Mouse (Mus musculus) hindbrain, embryonic 13.5 days (tissue): ENCODE results near the gene Fam71b. TPM values are rescaled to one million over a fixed set of nuclear protein-coding genes. Genes with fewer than 3 reads are reported as not detected.

Source experiments
- ATAC-seq: fragments of 200-750 bp; cut with Nextera tagmentation; 2 replicates; pipeline ENCODE4 v1.8.0; 2017; ENCODE audit warnings: moderate TSS enrichment; ENCODE audit not compliant: low FRiP score
- H3K27ac ChIP-seq: fragments of 300-500 bp; sonication (generic); 2 replicates; pipeline ENCODE4 v1.5.1; 2015; ENCODE audit warnings: inconsistent platforms, mild to moderate bottlenecking, moderate library complexity
- H3K27me3 ChIP-seq: fragments of 300-500 bp; sonication (generic); 2 replicates; pipeline ENCODE4 v1.6.1; 2015; ENCODE audit warnings: mild to moderate bottlenecking, inconsistent platforms
- H3K36me3 ChIP-seq: fragments of 300-500 bp; sonication (generic); 2 replicates; pipeline ENCODE4 v1.6.1; 2015; ENCODE audit warnings: mild to moderate bottlenecking, inconsistent platforms
- H3K4me1 ChIP-seq: fragments of 300-500 bp; sonication (generic); replicated peaks from 2 replicates; pipeline ENCODE4 v1.6.1; 2015; ENCODE audit warnings: inconsistent platforms
- H3K4me2 ChIP-seq: fragments of 300-500 bp; sonication (generic); 2 replicates; pipeline ENCODE4 v1.6.1; 2015; ENCODE audit warnings: inconsistent platforms, mild to moderate bottlenecking, moderate library complexity
- H3K4me3 ChIP-seq: fragments of 300-500 bp; sonication (generic); 2 replicates; pipeline ENCODE4 v1.5.1; 2015; ENCODE audit warnings: mild to moderate bottlenecking, inconsistent platforms
- H3K9ac ChIP-seq: fragments of 300-500 bp; sonication (generic); 2 replicates; pipeline ENCODE4 v1.6.1; 2015; ENCODE audit warnings: mild to moderate bottlenecking, inconsistent platforms
- H3K9me3 ChIP-seq: fragments of 300-500 bp; sonication (generic); 2 replicates; pipeline ENCODE4 v1.6.1; 2016; ENCODE audit warnings: inconsistent platforms
- WGBS: fragments of 180-500 bp; shearing (Covaris S2); methylation state at CpG from one replicate; pipeline ENCODE4 v1.1.7; 2015; 5-methylcytosine and 5-hydroxymethylcytosine counted together
- polyA plus RNA-seq: library from polyadenylated mRNA; unstranded; fragments of >200 nt; fragmentation: Nextera tagmentation; extraction: Ambion mirVana; gene quantifications from 2 replicates; pipeline ENCODE4 v1.2.1, GENCODE M21; 2015

Fam71b gene
- polyA plus RNA-seq, 1 experiment from 2014 or later = not detected

DNA sequence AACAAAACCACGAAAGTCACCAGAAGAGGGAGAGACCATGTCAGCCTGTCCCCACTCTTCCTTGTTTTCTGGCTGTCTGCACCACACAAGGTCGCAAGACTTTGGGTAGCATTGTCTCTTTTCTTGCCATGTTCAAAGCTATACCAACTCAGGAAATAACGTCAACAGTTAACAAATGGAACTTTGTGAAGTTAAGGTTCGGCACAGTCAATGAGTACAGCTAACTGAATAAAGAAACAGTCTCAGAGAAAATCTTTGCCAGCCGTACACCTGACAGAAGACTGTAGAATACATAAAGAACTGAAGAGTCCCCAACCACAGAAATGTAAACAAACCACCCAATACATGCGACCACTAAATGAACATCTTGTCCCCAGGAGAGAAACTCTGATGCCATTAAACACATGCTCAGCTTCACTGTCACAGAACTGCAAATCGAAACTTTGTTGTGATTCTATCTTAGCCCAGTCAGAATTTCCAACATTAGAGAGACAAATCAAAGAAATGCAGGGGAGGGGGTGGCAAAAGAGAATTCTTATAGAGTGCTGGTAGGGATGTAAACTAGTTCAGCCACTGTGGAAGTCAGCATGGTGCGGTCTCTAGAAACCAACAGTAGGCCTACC lies 23.9 kb upstream of the Fam71b start:
- 87% methylated on average over 8 of the region's 8 CpGs for WGBS
- no peak overlapping the region for H3K9ac ChIP-seq
- no peaks in the 10 kb centered on the region for H3K36me3 ChIP-seq
- ATAC-seq = no peak
- H3K27me3 ChIP-seq = no peaks in the 10 kb centered on the region
- no peaks in the 10 kb centered on the region for H3K9me3 ChIP-seq
- no peaks in the 10 kb centered on the region for H3K4me1 ChIP-seq
- no peak overlapping the region for H3K4me2 ChIP-seq
- H3K27ac ChIP-seq = no peak overlapping the region
- H3K4me3 ChIP-seq = no peak overlapping the region

- Histone ChIP-seq H3K27me3 (no peaks in the 10 kb centered on the region), H3K4me2 (no peak overlapping the region), H3K36me3 (no peaks in the 10 kb centered on the region), H3K4me1 (no peaks in the 10 kb centered on the region), H3K9me3 (no peaks in the 10 kb centered on the region), H3K27ac (no peak overlapping the region), H3K4me3 (no peak overlapping the region), H3K9ac (no peak overlapping the region)
- WGBS = 82% methylated on average over 13 of the region's 13 CpGs
- ATAC-seq = no peak
Observed at GRCm38 (mm10) chr11:46373071-46374030, 23.0 kb upstream of the Fam71b start.

DNA sequence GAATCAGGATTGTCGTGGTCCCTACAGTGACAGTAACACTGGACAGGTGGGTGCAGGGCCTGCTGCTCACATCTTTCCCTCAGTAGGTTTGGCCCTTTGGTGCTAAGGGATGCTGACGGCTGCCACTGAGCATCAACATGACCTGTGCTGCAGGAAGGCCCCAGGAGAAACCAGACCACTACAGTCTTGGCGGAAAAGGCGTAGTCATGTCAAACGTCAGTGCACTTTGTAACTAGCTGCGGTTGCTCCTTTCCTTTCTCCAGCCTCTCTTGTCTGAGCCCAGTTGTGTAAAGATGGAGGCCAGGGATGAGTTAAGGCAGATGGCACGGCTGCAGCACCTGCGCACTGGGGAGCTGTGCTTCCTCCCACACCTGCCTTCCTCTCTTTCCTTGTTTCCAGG lies 21.3 kb upstream of the Fam71b start:
- H3K4me1 ChIP-seq = no peaks in the 10 kb centered on the region
- WGBS = 89% methylated on average over 8 of the region's 8 CpGs
- no peaks in the 10 kb centered on the region for H3K9me3 ChIP-seq
- no peak overlapping the region for H3K4me2 ChIP-seq
- no peaks in the 10 kb centered on the region for H3K36me3 ChIP-seq
- no peak overlapping the region for H3K27ac ChIP-seq
- ATAC-seq = no peak
- H3K9ac ChIP-seq = no peak overlapping the region
- H3K4me3 ChIP-seq = no peak overlapping the region
- no peaks in the 10 kb centered on the region for H3K27me3 ChIP-seq

DNA sequence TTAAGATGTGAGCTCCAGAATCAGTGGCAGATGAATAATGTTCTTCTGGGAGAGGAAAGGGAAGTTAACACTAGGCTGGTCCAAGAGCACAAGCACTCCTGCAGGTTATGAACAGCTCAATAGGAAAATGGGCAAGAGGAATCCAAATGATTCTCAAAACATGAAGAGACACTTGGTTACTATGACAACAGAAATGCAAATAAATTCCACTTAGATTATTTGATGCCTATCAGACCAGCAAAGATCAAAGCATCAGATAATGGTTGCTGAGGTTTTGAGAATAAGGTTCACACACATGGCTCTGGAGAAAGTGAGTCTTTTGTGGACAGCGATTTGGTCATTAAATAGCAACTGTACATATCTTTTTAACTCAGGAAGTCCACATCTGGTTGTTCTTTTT lies 19.0 kb upstream of the Fam71b start:
- Histone ChIP-seq H3K9ac (no peak overlapping the region), H3K4me2 (no peak overlapping the region), H3K27ac (no peak overlapping the region), H3K27me3 (no peaks in the 10 kb centered on the region), H3K4me1 (no peaks in the 10 kb centered on the region), H3K9me3 (no peaks in the 10 kb centered on the region), H3K36me3 (no peaks in the 10 kb centered on the region), H3K4me3 (no peak overlapping the region)
- 92% methylated on average over 1 of the region's 1 CpGs for WGBS
- no peak for ATAC-seq

DNA sequence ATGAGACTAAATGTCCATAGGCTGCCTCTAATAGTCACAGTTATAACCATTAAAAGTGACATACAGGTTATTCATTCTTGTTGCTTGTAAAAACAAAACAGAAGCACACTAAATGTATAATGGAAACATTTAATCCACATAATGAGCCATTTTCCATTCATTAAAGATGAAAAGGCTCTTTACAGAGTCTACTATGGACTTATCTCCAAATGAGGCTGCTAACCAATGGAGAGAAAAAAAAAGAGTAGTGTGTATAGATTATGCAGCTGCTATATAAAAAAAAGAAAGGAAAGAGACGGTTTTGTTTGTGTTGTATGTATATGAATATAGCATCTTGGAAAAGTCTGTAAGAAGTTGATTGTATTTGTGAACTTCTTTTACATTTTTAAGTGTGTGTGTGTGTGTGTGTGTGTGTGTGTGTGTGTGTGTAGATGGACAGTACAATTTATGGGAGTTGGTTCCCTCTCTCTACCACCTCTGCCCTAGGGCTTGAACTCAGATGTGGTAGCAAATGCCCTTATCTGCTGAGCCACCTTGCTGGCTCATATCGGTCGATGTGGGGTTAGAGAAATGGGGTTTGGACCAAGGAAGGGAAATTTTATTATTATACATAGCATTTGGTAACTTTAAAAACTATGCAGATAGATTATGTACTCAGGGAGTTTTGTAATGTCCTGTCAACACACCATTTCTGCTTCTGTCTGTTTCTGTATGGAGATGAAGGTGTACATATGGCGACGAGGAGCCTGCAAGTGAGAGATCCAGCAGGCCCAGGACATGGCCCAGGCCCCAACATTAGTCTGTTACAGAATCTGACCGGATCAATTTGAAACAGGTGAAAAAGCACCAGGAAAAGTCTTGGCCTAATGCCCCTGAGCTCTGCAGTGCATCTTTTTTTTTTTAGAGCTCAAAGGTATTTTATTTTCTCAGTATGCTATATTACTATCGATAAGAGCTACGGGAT lies 18.3 kb upstream of the Fam71b start:
- ATAC-seq = no peak
- no peaks in the 10 kb centered on the region for H3K4me1 ChIP-seq
- no peak overlapping the region for H3K4me2 ChIP-seq
- H3K9ac ChIP-seq = no peak overlapping the region
- 92% methylated on average over 8 of the region's 8 CpGs for WGBS
- no peak overlapping the region for H3K4me3 ChIP-seq
- no peaks in the 10 kb centered on the region for H3K27me3 ChIP-seq
- H3K9me3 ChIP-seq = no peaks in the 10 kb centered on the region
- H3K27ac ChIP-seq = no peak overlapping the region
- no peaks in the 10 kb centered on the region for H3K36me3 ChIP-seq

DNA sequence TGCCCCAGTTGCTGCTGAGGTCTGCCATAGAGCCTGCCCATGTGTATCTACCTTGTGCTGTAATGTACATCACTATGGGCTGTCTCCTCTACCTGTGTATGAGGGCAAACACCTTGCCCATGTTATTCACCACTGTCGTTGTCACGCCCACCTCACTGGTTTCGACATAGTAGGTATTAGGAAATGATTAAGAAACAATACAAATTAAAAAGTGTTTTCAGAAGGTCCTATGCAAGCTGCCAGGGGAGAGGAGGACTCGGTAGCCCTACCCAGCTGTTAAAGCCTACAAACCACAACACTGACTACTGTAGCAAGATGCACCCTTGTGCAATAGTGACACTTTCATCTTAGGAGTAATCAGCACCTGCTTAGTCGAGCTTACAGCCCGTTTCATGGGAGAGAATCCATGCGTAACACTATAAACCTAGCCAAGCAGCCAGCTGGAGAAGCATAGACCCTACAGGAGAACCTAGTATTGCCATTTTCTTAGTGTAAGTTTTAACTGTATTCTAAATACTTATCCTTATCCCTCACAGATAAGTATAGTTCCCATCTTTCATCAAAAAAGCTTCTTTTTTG lies 16.2 kb upstream of the Fam71b start:
- no peak for ATAC-seq
- no peak overlapping the region for H3K4me3 ChIP-seq
- H3K27me3 ChIP-seq = no peaks in the 10 kb centered on the region
- no peaks in the 10 kb centered on the region for H3K9me3 ChIP-seq
- H3K4me1 ChIP-seq = no peaks in the 10 kb centered on the region
- no peak overlapping the region for H3K9ac ChIP-seq
- 90% methylated on average over 7 of the region's 7 CpGs for WGBS
- H3K27ac ChIP-seq = no peak overlapping the region
- H3K36me3 ChIP-seq = no peaks in the 10 kb centered on the region
- no peak overlapping the region for H3K4me2 ChIP-seq

- Histone ChIP-seq H3K4me1 (no peaks in the 10 kb centered on the region), H3K36me3 (no peaks in the 10 kb centered on the region), H3K9me3 (no peaks in the 10 kb centered on the region), H3K9ac (no peak overlapping the region), H3K27me3 (no peaks in the 10 kb centered on the region), H3K4me2 (no peak overlapping the region), H3K27ac (no peak overlapping the region), H3K4me3 (no peak overlapping the region)
- ATAC-seq = no peak
- 88% methylated on average over 4 of the region's 4 CpGs for WGBS
Observed at GRCm38 (mm10) chr11:46382466-46382865, 13.9 kb upstream of the Fam71b start.

DNA sequence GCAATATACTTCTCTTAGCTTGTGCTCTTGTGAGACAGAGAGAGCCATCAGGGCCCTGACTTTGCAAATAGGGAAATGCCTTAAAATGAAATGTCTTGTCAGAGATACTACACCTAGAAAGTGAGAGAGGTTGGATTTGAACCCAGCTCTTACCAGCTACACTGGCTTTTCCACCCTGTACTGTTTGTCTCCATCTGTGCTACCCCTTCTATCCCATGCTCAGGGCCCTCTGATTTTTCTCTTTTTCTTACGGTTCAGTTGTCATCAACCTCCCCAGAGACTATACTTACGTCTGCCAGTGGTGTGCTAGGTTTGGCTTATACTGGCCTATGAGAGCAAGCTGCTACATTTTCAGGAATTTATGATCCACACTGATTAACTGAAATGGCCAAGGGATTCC lies 11.4 kb upstream of the Fam71b start:
- H3K4me1 ChIP-seq = no peaks in the 10 kb centered on the region
- H3K9me3 ChIP-seq = no peaks in the 10 kb centered on the region
- no peak overlapping the region for H3K9ac ChIP-seq
- ATAC-seq = no peak
- H3K27ac ChIP-seq = no peak overlapping the region
- 61% methylated on average over 2 of the region's 2 CpGs for WGBS
- H3K4me2 ChIP-seq = no peak overlapping the region
- no peaks in the 10 kb centered on the region for H3K27me3 ChIP-seq
- H3K36me3 ChIP-seq = no peaks in the 10 kb centered on the region
- no peak overlapping the region for H3K4me3 ChIP-seq

GRCm38 (mm10) chr11:46386556-46386955 lies 9.8 kb upstream of the Fam71b start:
- WGBS = 89% methylated on average over 8 of the region's 8 CpGs
- H3K9ac ChIP-seq = no peak overlapping the region
- H3K36me3 ChIP-seq = no peaks in the 10 kb centered on the region
- no peaks in the 10 kb centered on the region for H3K27me3 ChIP-seq
- no peak for ATAC-seq
- H3K4me2 ChIP-seq = no peak overlapping the region
- H3K4me3 ChIP-seq = no peak overlapping the region
- H3K9me3 ChIP-seq = no peaks in the 10 kb centered on the region
- H3K4me1 ChIP-seq = no peaks in the 10 kb centered on the region
- H3K27ac ChIP-seq = no peak overlapping the region

- 89% methylated on average over 8 of the region's 8 CpGs for WGBS
- no peak for ATAC-seq
- no peak overlapping the region for H3K27ac ChIP-seq
- H3K9me3 ChIP-seq = no peaks in the 10 kb centered on the region
- no peaks in the 10 kb centered on the region for H3K27me3 ChIP-seq
- no peak overlapping the region for H3K4me3 ChIP-seq
- no peaks in the 10 kb centered on the region for H3K36me3 ChIP-seq
- H3K4me1 ChIP-seq = no peaks in the 10 kb centered on the region
- H3K4me2 ChIP-seq = no peak overlapping the region
- H3K9ac ChIP-seq = no peak overlapping the region
Observed at GRCm38 (mm10) chr11:46387061-46387460, 9.3 kb upstream of the Fam71b start.

DNA sequence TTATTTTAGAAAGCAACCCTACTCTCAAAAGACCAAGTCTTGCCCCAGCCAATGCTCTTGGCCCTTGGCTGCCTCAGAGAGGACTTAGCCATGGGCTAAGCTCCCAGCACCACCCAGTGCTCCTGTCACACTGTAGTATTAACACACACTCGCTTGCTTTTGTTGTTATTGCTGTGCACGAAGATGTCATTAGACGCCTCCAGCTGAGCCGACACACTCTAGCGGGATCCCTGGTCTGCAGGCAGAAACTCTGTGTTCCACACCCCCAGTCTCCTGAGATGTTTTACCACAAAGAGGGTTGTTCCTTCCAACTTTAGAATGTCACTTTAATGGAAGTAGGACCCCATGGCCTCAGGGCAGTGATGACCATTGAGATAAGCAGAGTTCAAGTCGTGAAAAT lies 7.9 kb upstream of the Fam71b start:
- H3K9ac ChIP-seq = no peak overlapping the region
- no peaks in the 10 kb centered on the region for H3K27me3 ChIP-seq
- 75% methylated on average over 6 of the region's 6 CpGs for whole genome bisulfite sequencing
- no peaks in the 10 kb centered on the region for H3K36me3 ChIP-seq
- no peak overlapping the region for H3K4me2 ChIP-seq
- H3K4me1 ChIP-seq = no peaks in the 10 kb centered on the region
- ATAC-seq = no peak
- no peak overlapping the region for H3K4me3 ChIP-seq
- H3K27ac ChIP-seq = no peak overlapping the region
- no peaks in the 10 kb centered on the region for H3K9me3 ChIP-seq
